Comparison of ENCODE assay signal across 9 mouse cellular contexts in genomic region chr5:134540881-134541280, GRCm38 (mm10). TPM values are rescaled to one million over a fixed set of nuclear protein-coding genes. Genes with fewer than 3 reads are reported as not detected.
DNase-seq lines count a peak whose midpoint lies in the region; ATAC-seq and TF ChIP-seq lines count a peak whose summit lies in the region.
"Had no signal": no experiment of that assay in that cellular context is flagged by ENCODE, and none has a peak within 500 bp of the region (broad histone marks: within the 10 kb centered on the region; RNA-seq: fewer than 3 reads in every experiment).

No protein-coding gene starts in this region.

- intact Hi-C loops in left cerebral cortex, adult 2 months (cut with DNase I): no loop called here

- no peak for DNase-seq in left cerebral cortex, adult 2 months (ENCODE audit: extremely low spot score in 1 of 2, low spot score in 2 of 2)
- DNase-seq in left cerebral cortex, adult 18-20 months (ENCODE audit: low spot score in 2 of 2): no peak
- DNase-seq in fat pad, adult 2 months (ENCODE audit: extremely low read depth, low read depth, low spot score): peak; percentile 58
- peak; percentile 31 for DNase-seq in heart, postnatal 4 days
- DNase-seq in lung, postnatal 4 days: peak; percentile 33 to 72
- no peak for DNase-seq in layer of hippocampus, adult 11-12 months (ENCODE audit: low spot score)
- no peak for DNase-seq in spleen, adult 18-20 months

- H3K4me3 ChIP-seq in left cerebral cortex, adult 2 months: no peak overlapping the region
- H3K4me3 ChIP-seq: embryonic facial prominence, embryonic 15.5 days had no signal

- no peak for ATAC-seq in inflammation-experienced regulatory T-cells, adult 6 months

- peak overlapping the region; percentile 24; the same call in 1 of the 2 replicates for H3K27ac ChIP-seq in left cerebral cortex, adult 2 months

- no peak for TF ChIP-seq CTCF in left cerebral cortex, adult 2 months (IDR thresholded peaks at IDR 0.05)

RNA-seq across cellular contexts. Expression of gene Clip2, which starts 11.4 kb away (rescaled TPM):
- total RNA-seq in left cerebral cortex, adult 2 months (2021): 100 to 1,000 TPM; 116 to 123 TPM
- total RNA-seq in left cerebral cortex, adult 18-20 months (2021): 100 to 1,000 TPM; 116 to 119 TPM
- 10 to 100 TPM; 13.0 to 14.2 TPM for total RNA-seq in heart, postnatal 4 days (2021)
- polyA plus RNA-seq in inflammation-experienced regulatory T-cells, adult 6 months (2017; shearing (Covaris generic)): under 1 TPM; 0.55 to 0.88 (median 0.74) TPM

RNA-seq across cellular contexts. Expression of gene Syna, which starts 19.1 kb away (rescaled TPM):
- total RNA-seq in left cerebral cortex, adult 2 months (2021): under 1 TPM; 0.21 to 0.34 TPM
- under 1 TPM in 1 of 2 experiments, not detected in 1; 0.21 TPM for total RNA-seq in left cerebral cortex, adult 18-20 months (2021)
- total RNA-seq in heart, postnatal 4 days (2021): not detected
- polyA plus RNA-seq in inflammation-experienced regulatory T-cells, adult 6 months (2017; shearing (Covaris generic)): 1 to 10 TPM in 1 of 3 experiments, under 1 TPM in 1, not detected in 1; 0.28 to 1.1 TPM

RNA-seq across cellular contexts. Expression of gene Rfc2, which starts 40.3 kb away (rescaled TPM):
- 10 to 100 TPM; 60.0 to 64.2 TPM for total RNA-seq in left cerebral cortex, adult 2 months (2021)
- total RNA-seq in left cerebral cortex, adult 18-20 months (2021): 10 to 100 TPM; 54.9 to 64.6 TPM
- 10 to 100 TPM; 75.2 to 78.2 TPM for total RNA-seq in heart, postnatal 4 days (2021)
- polyA plus RNA-seq in inflammation-experienced regulatory T-cells, adult 6 months (2017; shearing (Covaris generic)): 100 to 1,000 TPM; 140 to 223 (median 144) TPM

Comparison
In these comparisons a context has a peak if more than half of its experiments do, and no peak if none do; other contexts are left out.
1. DNase-seq: peak in fat pad, adult 2 months (single experiment), heart, postnatal 4 days (single experiment) and lung, postnatal 4 days (2 of 2); none in left cerebral cortex, adult 2 months (0 of 2), left cerebral cortex, adult 18-20 months (0 of 2), layer of hippocampus, adult 11-12 months (single experiment) and spleen, adult 18-20 months (0 of 2).
2. RNA of gene Clip2, which starts 11.4 kb away (total RNA-seq): 116 to 123 TPM in left cerebral cortex, adult 2 months and 116 to 119 TPM in left cerebral cortex, adult 18-20 months; 13.0 to 14.2 TPM in heart, postnatal 4 days; every median in the first group is over 4 times any median in the second.